Mouse (Mus musculus): Measurements from ENCODE around the gene Gng12.

- TF ChIP-seq POLR2A (IDR thresholded peaks at IDR 0.05; ENCODE audit: low read depth, low read length), result no peak
- TF ChIP-seq CTCF (IDR thresholded peaks at IDR 0.05; ENCODE audit: extremely low read depth, insufficient read length, insufficient replicate concordance, low read depth, low read length), result no peak
These were observed 122.2 kb downstream of the Gng12 start for GRCm38 (mm10) chr6:67018365-67018764.
